Mouse (Mus musculus): ENCODE results near the gene Sec23ip.

Sec23ip gene

GRCm38 (mm10) chr7:128777201-128777600, 32.5 kb downstream of the Sec23ip start:
- no peak for DNase-seq (ENCODE audit: extremely low read depth, insufficient read length, low spot score)

- DNase-seq (ENCODE audit: extremely low read depth, insufficient read length, low spot score) = no peak
Observed at GRCm38 (mm10) chr7:128779305-128779704, 34.6 kb downstream of the Sec23ip start.

DNA sequence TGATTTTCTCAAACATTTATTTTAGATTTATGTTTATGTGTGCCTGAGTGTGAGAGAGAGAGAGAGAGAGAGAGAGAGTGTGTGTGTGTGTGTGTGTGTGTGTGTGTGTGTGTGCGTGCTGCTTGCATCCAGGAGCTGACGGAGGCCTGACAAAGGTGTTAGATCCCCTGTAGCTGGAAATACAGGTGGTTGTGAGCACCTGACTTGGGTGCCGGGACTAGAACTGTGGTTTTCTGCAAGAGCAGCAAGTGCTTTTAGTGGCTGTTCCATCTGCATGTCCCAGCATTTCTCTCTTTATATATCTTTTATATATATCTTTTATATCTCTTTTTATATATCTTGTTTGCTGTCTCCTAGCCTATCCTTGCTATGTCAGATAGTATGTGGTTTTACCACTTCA, 37.1 kb downstream of the Sec23ip start:
- DNase-seq (ENCODE audit: extremely low read depth, insufficient read length, low spot score) = no peak

GRCm38 (mm10) chr7:128790045-128790444, 45.3 kb downstream of the Sec23ip start:
- DNase-seq (ENCODE audit: extremely low read depth, insufficient read length, low spot score) = no peak

- DNase-seq (ENCODE audit: extremely low read depth, insufficient read length, low spot score) = no peak
Observed at GRCm38 (mm10) chr7:128793464-128793863, 48.7 kb downstream of the Sec23ip start.

- no peak for DNase-seq (ENCODE audit: extremely low read depth, insufficient read length, low spot score)
Observed at GRCm38 (mm10) chr7:128824986-128825563, 80.3 kb downstream of the Sec23ip start.

DNA sequence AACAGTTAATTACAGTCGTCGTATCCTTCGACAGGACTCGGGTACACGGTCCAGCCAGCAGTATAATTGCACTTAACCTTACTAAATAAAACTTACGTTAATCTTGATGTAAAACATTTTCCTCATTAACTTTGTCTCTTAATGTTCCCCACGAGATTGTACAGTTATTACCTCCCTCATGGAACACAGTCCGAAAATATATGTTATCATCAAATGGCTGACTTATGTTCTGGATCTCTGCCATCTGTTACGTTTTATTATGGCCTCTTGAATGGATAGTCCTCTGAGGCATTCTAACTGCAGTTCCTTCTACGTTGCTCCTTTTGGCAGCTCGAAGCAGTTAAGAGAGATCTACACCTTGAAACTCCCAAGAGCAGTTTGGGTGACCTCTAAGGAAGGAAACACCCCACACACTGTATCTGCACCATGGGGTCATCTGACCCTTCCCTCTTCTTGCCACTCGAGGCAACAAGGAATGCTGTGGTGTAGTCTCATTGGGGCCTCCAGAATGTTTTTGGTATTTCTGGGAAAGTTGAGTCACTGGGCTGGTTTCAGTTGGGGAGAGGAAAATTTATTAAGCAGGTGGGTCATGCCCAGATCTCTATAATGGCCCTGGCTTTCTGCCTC, 87.8 kb downstream of the Sec23ip start:
- DNase-seq (ENCODE audit: extremely low read depth, insufficient read length, low spot score) = no peak

- no peak for DNase-seq (ENCODE audit: extremely low read depth, insufficient read length, low spot score)
Observed at GRCm38 (mm10) chr7:128833196-128833595, 88.5 kb downstream of the Sec23ip start.
